ENCODE assay signal across 8 mouse cellular contexts in genomic region chr13:51071063-51071680, GRCm38 (mm10). TPM values are rescaled to one million over a fixed set of nuclear protein-coding genes. Genes with fewer than 3 reads are reported as not detected.
DNase-seq lines count a peak whose midpoint lies in the region; ATAC-seq and TF ChIP-seq lines count a peak whose summit lies in the region.
"Had no signal": no experiment of that assay in that cellular context is flagged by ENCODE, and none has a peak within 500 bp of the region (broad histone marks: within the 10 kb centered on the region; RNA-seq: fewer than 3 reads in every experiment).

No protein-coding gene starts in this region.

- H3K36me3 ChIP-seq in testis, adult 2 months (ENCODE audit: control insufficient read depth, insufficient read depth, low read length) = no peaks in the 10 kb centered on the region
- no peaks in the 10 kb centered on the region for H3K36me3 ChIP-seq in intestine, postnatal 0 days (ENCODE audit: control insufficient read depth, insufficient read depth)
- H3K36me3 ChIP-seq in liver, embryonic 15.5 days (replicated peaks) = no peaks in the 10 kb centered on the region

- H3K27me3 ChIP-seq in testis, adult 2 months (ENCODE audit: control insufficient read depth, insufficient read depth, low read length) = no peaks in the 10 kb centered on the region
- H3K27me3 ChIP-seq in intestine, postnatal 0 days (replicated peaks; ENCODE audit: control insufficient read depth, insufficient read depth, low read length) = no peaks in the 10 kb centered on the region
- no peaks in the 10 kb centered on the region for H3K27me3 ChIP-seq in liver, embryonic 15.5 days

- no peak for TF ChIP-seq POLR2A in testis, adult 2 months (IDR thresholded peaks at IDR 0.05; ENCODE audit: control insufficient read depth, low read depth, low read length)

- H3K4me3 ChIP-seq in testis, adult 2 months (ENCODE audit: control insufficient read depth, low read depth, low read length) = no peak overlapping the region
- no peak overlapping the region for H3K4me3 ChIP-seq in intestine, postnatal 0 days (ENCODE audit: low read depth, low read length)
- H3K4me3 ChIP-seq in liver, embryonic 15.5 days (replicated peaks) = no peak overlapping the region

- ATAC-seq in intestine, postnatal 0 days = no peak
- no peak for ATAC-seq in liver, embryonic 15.5 days (ENCODE audit: insufficient read depth)

- H3K27ac ChIP-seq in testis, adult 2 months (ENCODE audit: control insufficient read depth, insufficient read depth, low read depth, low read length) = peak overlapping the region; percentile 23
- 0 out of 2 replicates have a peak overlapping the region, but pooled peaks have one; percentile 7 for H3K27ac ChIP-seq in intestine, postnatal 0 days (ENCODE audit: low read depth, low read length)
- peak overlapping the region; percentile 42 for H3K27ac ChIP-seq in liver, embryonic 15.5 days (replicated peaks)

- H3K9me3 ChIP-seq in intestine, postnatal 0 days (ENCODE audit: control insufficient read depth) = no peaks in the 10 kb centered on the region
- H3K9me3 ChIP-seq in liver, embryonic 15.5 days (replicated peaks) = no peaks in the 10 kb centered on the region

- H3K4me1 ChIP-seq in testis, adult 2 months (ENCODE audit: control insufficient read depth, insufficient read depth, low read length) = peaks cover 2% of the 10 kb centered on the region; the same call in 1 of the 2 replicates
- no peaks in the 10 kb centered on the region for H3K4me1 ChIP-seq in intestine, postnatal 0 days (replicated peaks; ENCODE audit: control insufficient read depth, insufficient read depth, low read length)
- peaks cover 12% of the 10 kb centered on the region; the same call in 1 of the 2 replicates for H3K4me1 ChIP-seq in liver, embryonic 15.5 days (replicated peaks)

- WGBS in intestine, postnatal 0 days = 60% methylated on average over 11 of the region's 11 CpGs
- 30% methylated on average over 11 of the region's 11 CpGs for WGBS in liver, embryonic 15.5 days (ENCODE audit: insufficient replicate concordance)

- DNase-seq in testis, postnatal 14 days (ENCODE audit: low spot score) = no peak
- no peak for DNase-seq in layer of hippocampus, postnatal 10 days (ENCODE audit: low spot score in 2 of 2)
- DNase-seq in cerebellum, postnatal 14 days = no peak
- no peak for DNase-seq in spleen, postnatal 14 days (ENCODE audit: low spot score in 2 of 2)
- DNase-seq: cerebellum, adult 11 months had no signal

- H3K4me2 ChIP-seq in intestine, postnatal 0 days (replicated peaks; ENCODE audit: low read depth) = no peak overlapping the region
- H3K4me2 ChIP-seq in liver, embryonic 15.5 days = peak overlapping the region; percentile 18; the same call in 1 of the 2 replicates

- no peak for TF ChIP-seq CTCF in testis, adult 2 months (IDR thresholded peaks at IDR 0.05; ENCODE audit: control insufficient read depth, insufficient read depth, insufficient replicate concordance, low read depth, low read length)
- TF ChIP-seq CTCF in intestine, postnatal 0 days (IDR thresholded peaks at IDR 0.05; ENCODE audit: low read depth) = no peak

- H3K9ac ChIP-seq in intestine, postnatal 0 days (ENCODE audit: low read depth, low read length) = no peak overlapping the region
- H3K9ac ChIP-seq in liver, embryonic 15.5 days = no peak overlapping the region

RNA-seq across cellular contexts. Expression of gene Spin1, which starts 29.5 kb away (rescaled TPM):
- polyA plus RNA-seq in testis, adult 2 months (2012; rRNA removed) = 7.8 and 12.1 TPM in 2 replicates
- polyA plus RNA-seq in intestine, postnatal 0 days (2015; fragmentation: Nextera tagmentation; extraction: Ambion mirVana) = 32.7 and 35.0 TPM in 2 replicates
- polyA plus RNA-seq in liver, embryonic 15.5 days (2015; fragmentation: Nextera tagmentation; extraction: Ambion mirVana) = 9.2 and 10.7 TPM in 2 replicates
- total RNA-seq in layer of hippocampus, postnatal 10 days (2021) = 100 to 1,000 TPM; 180 to 193 TPM
